Mouse (Mus musculus): ENCODE data around the gene Irf6.

Gene Irf6

GRCm38 (mm10) chr1:193200640-193201382 is 47.9 kb downstream of the Irf6 start:
- DNase-seq (ENCODE audit: low spot score), result no peak

- DNase-seq (ENCODE audit: low spot score), result no peak
Measured at GRCm38 (mm10) chr1:193201383-193201778, 48.5 kb downstream of the Irf6 start, which contains the start of gene Traf3ip3. Gene Traf3ip3, minus strand, starts transcription at chr1:193201703.

- no peak for DNase-seq (ENCODE audit: low spot score)
Measured at GRCm38 (mm10) chr1:193203821-193204220, 50.9 kb downstream of the Irf6 start.

- DNase-seq (ENCODE audit: low spot score), result no peak
Measured at GRCm38 (mm10) chr1:193205431-193205830, 52.5 kb downstream of the Irf6 start.

GRCm38 (mm10) chr1:193207503-193207902 is 54.6 kb downstream of the Irf6 start, which contains the start of gene Lamb3:
Gene Lamb3, plus strand, starts transcription at chr1:193207699.
- no peak for DNase-seq (ENCODE audit: low spot score)

GRCm38 (mm10) chr1:193208178-193208577 is 55.3 kb downstream of the Irf6 start:
- no peak for DNase-seq (ENCODE audit: low spot score)

GRCm38 (mm10) chr1:193211371-193211770 is 58.5 kb downstream of the Irf6 start:
- DNase-seq (ENCODE audit: low spot score), result no peak

GRCm38 (mm10) chr1:193214053-193214452 is 61.1 kb downstream of the Irf6 start:
- no peak for DNase-seq (ENCODE audit: low spot score)

GRCm38 (mm10) chr1:193216000-193216399 is 63.1 kb downstream of the Irf6 start:
- no peak for DNase-seq (ENCODE audit: low spot score)

- no peak for DNase-seq (ENCODE audit: low spot score)
Measured at GRCm38 (mm10) chr1:193220408-193220807, 67.5 kb downstream of the Irf6 start.
